8 mouse cellular contexts compared by ENCODE assay signal in the genomic region with DNA sequence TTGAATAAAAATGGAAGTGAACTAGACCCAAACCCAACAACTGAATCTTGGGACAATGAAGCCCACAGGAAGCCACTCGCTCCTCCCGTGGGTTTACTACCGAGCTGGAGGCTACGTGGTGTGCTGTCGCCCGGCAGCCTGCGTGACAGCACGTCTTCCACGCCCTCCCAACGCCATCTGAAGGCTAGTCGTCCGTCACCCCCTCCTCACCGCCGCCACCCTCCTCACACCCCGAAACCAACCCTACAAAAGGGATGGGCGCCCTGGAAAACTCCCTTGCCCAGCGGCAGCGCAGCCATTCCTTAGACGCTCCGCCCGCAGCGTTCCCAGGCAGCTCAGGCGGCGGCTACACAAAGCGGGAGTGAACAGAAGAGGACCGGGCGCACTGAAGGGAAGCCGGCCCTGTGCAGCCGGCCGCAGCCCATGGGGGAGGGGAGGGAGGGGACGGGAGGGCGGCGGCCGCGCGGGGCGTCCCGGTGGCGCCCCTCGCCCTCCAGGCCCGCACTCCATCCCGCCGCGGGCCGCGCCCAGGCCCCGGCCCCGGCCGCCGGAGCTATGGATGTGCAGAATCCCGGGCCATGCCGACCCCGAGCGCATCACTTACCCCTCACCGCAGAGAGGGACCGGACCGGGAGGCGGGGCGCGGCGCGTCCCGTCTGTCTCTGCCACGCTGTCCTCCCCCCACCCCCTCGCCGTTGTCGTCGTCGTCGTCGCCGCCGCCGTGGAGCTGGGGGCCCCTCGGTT. TPM values are rescaled to one million over a fixed set of nuclear protein-coding genes. Genes with fewer than 3 reads are reported as not detected.
DNase-seq lines count a peak whose midpoint lies in the region; ATAC-seq and TF ChIP-seq lines count a peak whose summit lies in the region.

No protein-coding gene starts in this region.

- POLR2A ChIA-PET in Patski (lab: Charles Lee), result interaction anchor here (2.0 kb wide), 1 partner anchor 14 kb away, joined by 9 read pairs; no protein-coding TSS in a partner anchor

- no peaks in the 10 kb centered on the region for H3K27me3 ChIP-seq in Patski
- H3K27me3 ChIP-seq in hindbrain, embryonic 13.5 days, result no peaks in the 10 kb centered on the region

- CTCF ChIA-PET in Patski (lab: Charles Lee), result interaction anchor here (0.8 to 2.0 kb wide), 3 partner anchors 13 to 20 kb away, joined by 3 to 8 read pairs (median 3); no protein-coding TSS in a partner anchor

- peaks cover 35% of the 10 kb centered on the region for H3K4me1 ChIP-seq in hindbrain, embryonic 13.5 days (replicated peaks)

- TF ChIP-seq CTCF in Patski (IDR thresholded peaks at IDR 0.05), result no peak

- no peaks in the 10 kb centered on the region for H3K36me3 ChIP-seq in hindbrain, embryonic 13.5 days

- H3K4me3 ChIP-seq in hindbrain, embryonic 13.5 days, result peak overlapping the region; percentile 89

- under 1% methylated on average over 50 of the region's 75 CpGs for WGBS in hindbrain, embryonic 13.5 days

- DNase-seq in Patski (ENCODE audit: low read depth, low spot score), result no peak
- DNase-seq in cerebellum, postnatal 10 days, result peak; percentile 84 to 85
- peak; percentile 66 to 68 for DNase-seq in frontal cortex, postnatal 10 days (ENCODE audit: low spot score in 2 of 2)
- DNase-seq in left cerebral cortex, adult 8-10 months (ENCODE audit: low spot score in 2 of 2), result peak; percentile 51 to 77
- peak; percentile 78 for DNase-seq in right cerebral cortex, adult 18-20 months
- DNase-seq in urinary bladder, adult 2 months (ENCODE audit: low spot score), result peak; percentile 57

- H3K9me3 ChIP-seq in hindbrain, embryonic 13.5 days, result no peaks in the 10 kb centered on the region

- H3K9ac ChIP-seq in hindbrain, embryonic 13.5 days, result peak overlapping the region; percentile 98

- H3K4me2 ChIP-seq in hindbrain, embryonic 13.5 days, result peak overlapping the region; percentile 74

- peak; percentile 29 for ATAC-seq in Patski
- ATAC-seq in hindbrain, embryonic 13.5 days (ENCODE audit: low FRiP score), result peak; percentile 63
- ATAC-seq in megakaryocyte, adult 5-6 weeks (ENCODE audit: poor library complexity, severe bottlenecking), result peak; percentile 39

- in situ Hi-C loops in Patski (cut with MboI; ENCODE audit: low pct_unique_long_range_greater_than_20kb), result no loop called here

- peak overlapping the region; percentile 100 for H3K27ac ChIP-seq in hindbrain, embryonic 13.5 days

RNA-seq across cellular contexts. Expression of gene Cep170, which starts 0.4 kb away (rescaled TPM):
- polyA plus RNA-seq in Patski (2021), result 37.4 TPM
- polyA plus RNA-seq in hindbrain, embryonic 13.5 days (2015; fragmentation: Nextera tagmentation; extraction: Ambion mirVana), result 122 and 128 TPM in 2 replicates
- 100 to 1,000 TPM in 2 of 4 experiments, 10 to 100 TPM in 2; 92.7 to 114 (median 103) TPM for total RNA-seq in left cerebral cortex, adult 8-10 months (2022)
- total RNA-seq in megakaryocyte, adult 5-6 weeks (2015), result 68.3 and 74.4 TPM in 2 replicates
- total RNA-seq in megakaryocyte, adult 5-6 weeks (2017), result 65.6 and 77.4 TPM in 2 replicates
- polyA plus RNA-seq in urinary bladder, adult 2 months (2012; rRNA removed), result 12.2 and 13.9 TPM in 2 replicates

RNA-seq across cellular contexts. Expression of gene Sdccag8, which starts 1.0 kb away (rescaled TPM):
- 25.1 TPM for polyA plus RNA-seq in Patski (2021)
- 25.7 and 26.5 TPM in 2 replicates for polyA plus RNA-seq in hindbrain, embryonic 13.5 days (2015; fragmentation: Nextera tagmentation; extraction: Ambion mirVana)
- 10 to 100 TPM; 14.8 to 17.9 (median 15.0) TPM for total RNA-seq in left cerebral cortex, adult 8-10 months (2022)
- 17.5 and 24.1 TPM in 2 replicates for total RNA-seq in megakaryocyte, adult 5-6 weeks (2015)
- total RNA-seq in megakaryocyte, adult 5-6 weeks (2017), result 55.3 and 59.3 TPM in 2 replicates
- 7.2 and 7.3 TPM in 2 replicates for polyA plus RNA-seq in urinary bladder, adult 2 months (2012; rRNA removed)
